Comparison of ENCODE assay signal across 12 mouse cellular contexts in genomic region chr2:91072092-91072491, GRCm38 (mm10). TPM values are rescaled to one million over a fixed set of nuclear protein-coding genes. Genes with fewer than 3 reads are reported as not detected.
"Had no signal": no experiment of that assay in that cellular context is flagged by ENCODE, and none has a peak within 500 bp of the region (broad histone marks: within the 10 kb centered on the region; RNA-seq: fewer than 3 reads in every experiment).

No protein-coding gene starts in this region.

- H3K27ac ChIP-seq: hindbrain, embryonic 14.5 days; intestine, embryonic 15.5 days; limb, embryonic 13.5 days; lung, embryonic 15.5 days; midbrain, embryonic 13.5 days; stomach, postnatal 0 days had no signal

- H3K27me3 ChIP-seq: intestine, embryonic 15.5 days; limb, embryonic 13.5 days; liver, embryonic 12.5 days; lung, embryonic 15.5 days; midbrain, embryonic 13.5 days had no signal

- H3K4me3 ChIP-seq: intestine, embryonic 15.5 days; limb, embryonic 13.5 days; liver, embryonic 12.5 days; lung, embryonic 15.5 days; midbrain, embryonic 13.5 days had no signal

- DNase-seq: left cerebral cortex, postnatal 4 days; right cerebral cortex, postnatal 25 days; thymus, postnatal 4 days had no signal

RNA-seq across cellular contexts. Expression of gene Mybpc3, which starts 45.9 kb away (rescaled TPM):
- polyA plus RNA-seq: hindbrain, embryonic 14.5 days; limb, embryonic 13.5 days; midbrain, embryonic 13.5 days; midbrain, postnatal 0 days; neural tube, embryonic 14.5 days had no signal
